Mouse (Mus musculus) neural tube, embryonic 12.5 days (tissue): ENCODE data around the gene Agpat3. TPM values are rescaled to one million over a fixed set of nuclear protein-coding genes. Genes with fewer than 3 reads are reported as not detected.

Experiments
- ATAC-seq: fragments of 200-750 bp; cut with Nextera tagmentation; 2 replicates; pipeline ENCODE4 v1.8.0; 2017; ENCODE audit warnings: low read depth, mild to moderate bottlenecking, moderate TSS enrichment, moderate library complexity; ENCODE audit not compliant: low FRiP score
- H3K27ac ChIP-seq: fragments of 300-500 bp; sonication (generic); 2 replicates; pipeline ENCODE4 v1.5.1; 2016
- H3K27me3 ChIP-seq: fragments of 300-500 bp; sonication (generic); replicated peaks from 2 replicates; pipeline ENCODE4 v1.6.1; 2016; ENCODE audit warnings: mild to moderate bottlenecking
- H3K36me3 ChIP-seq: fragments of 300-500 bp; sonication (generic); 2 replicates; pipeline ENCODE4 v1.6.1; 2016; ENCODE audit warnings: mild to moderate bottlenecking
- H3K4me1 ChIP-seq: fragments of 300-500 bp; sonication (generic); 2 replicates; pipeline ENCODE4 v1.6.1; 2016
- H3K4me2 ChIP-seq: fragments of 300-500 bp; sonication (generic); replicated peaks from 2 replicates; pipeline ENCODE4 v1.6.1; 2016; ENCODE audit warnings: mild to moderate bottlenecking
- H3K4me3 ChIP-seq: fragments of 300-500 bp; sonication (generic); 2 replicates; pipeline ENCODE4 v1.5.1; 2016
- H3K9ac ChIP-seq: fragments of 300-500 bp; sonication (generic); 2 replicates; pipeline ENCODE4 v1.6.1; 2016; ENCODE audit warnings: mild to moderate bottlenecking
- H3K9me3 ChIP-seq: fragments of 300-500 bp; sonication (generic); 2 replicates; pipeline ENCODE4 v1.6.1; 2016; ENCODE audit warnings: mild to moderate bottlenecking
- WGBS: fragments of 180-500 bp; shearing (Covaris S2); methylation state at CpG from one replicate; pipeline ENCODE4 v1.1.7; 2016; 5-methylcytosine and 5-hydroxymethylcytosine counted together
- polyA plus RNA-seq: library from polyadenylated mRNA; unstranded; fragments of >200 nt; fragmentation: Nextera tagmentation; extraction: Ambion mirVana; gene quantifications from 2 replicates; pipeline ENCODE4 v1.2.1, GENCODE M21; 2016

The Agpat3 gene
- polyA plus RNA-seq, 1 experiment from 2014 or later = 62.4 TPM

- Histone ChIP-seq H3K4me2 (no peak overlapping the region), H3K27ac (no peak overlapping the region), H3K4me3 (no peak overlapping the region), H3K9ac (no peak overlapping the region), H3K9me3 (no peaks in the 10 kb centered on the region), H3K27me3 (no peaks in the 10 kb centered on the region), H3K4me1 (no peaks in the 10 kb centered on the region), H3K36me3 (no peaks in the 10 kb centered on the region; the same call in 1 of the 2 replicates)
- ATAC-seq = no peak
- 88% methylated on average over 8 of the region's 8 CpGs for WGBS
These were observed 53.3 kb downstream of the Agpat3 start for GRCm38 (mm10) chr10:78298651-78299644.

DNA sequence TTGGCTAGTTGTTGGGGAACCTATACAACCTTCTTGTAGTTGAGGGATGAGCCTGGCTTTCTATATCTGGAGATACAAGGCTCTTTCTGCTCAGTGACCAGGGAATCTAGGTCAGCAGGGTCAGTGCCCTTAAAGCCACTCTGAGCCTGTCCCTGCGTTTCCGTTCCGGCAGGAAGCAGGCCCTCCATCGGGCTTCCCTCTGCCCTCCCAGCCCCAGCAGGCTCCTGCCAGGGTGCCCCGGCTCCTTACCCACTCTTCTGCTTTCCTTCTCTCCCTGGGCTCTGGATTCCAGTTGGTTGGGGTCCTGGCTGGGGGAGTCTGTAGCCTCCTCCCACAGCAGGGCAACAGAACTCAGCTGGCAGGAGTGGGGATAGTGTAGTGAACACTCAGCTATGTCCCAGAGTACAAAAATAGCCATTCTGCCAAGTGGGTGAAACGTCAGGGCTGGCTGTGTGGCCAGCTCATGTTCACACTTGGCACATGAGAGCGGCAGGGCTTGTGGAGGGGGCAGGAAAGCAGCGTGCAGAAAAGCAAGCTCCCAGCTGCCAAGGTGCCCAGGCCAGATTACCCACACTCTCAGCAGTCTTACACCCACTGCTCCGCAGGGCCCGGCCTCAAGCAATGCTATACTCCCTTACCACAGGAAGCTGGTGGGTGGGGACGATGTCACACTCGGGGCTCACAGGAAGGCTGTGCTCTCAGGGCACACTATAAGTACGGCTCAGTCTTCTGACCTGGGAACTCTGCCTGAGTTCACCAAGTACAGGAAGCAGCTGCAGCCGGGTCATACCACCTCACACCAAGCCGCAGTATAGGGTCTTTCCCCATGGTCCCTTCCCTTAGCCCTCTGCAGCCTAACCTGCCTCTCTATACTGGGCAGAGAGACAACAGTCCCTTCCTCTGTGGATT lies 54.5 kb downstream of the Agpat3 start:
- Histone ChIP-seq H3K4me1 (no peaks in the 10 kb centered on the region), H3K9me3 (no peaks in the 10 kb centered on the region), H3K36me3 (no peaks in the 10 kb centered on the region), H3K9ac (no peak overlapping the region), H3K27me3 (no peaks in the 10 kb centered on the region), H3K4me2 (no peak overlapping the region), H3K4me3 (no peak overlapping the region), H3K27ac (no peak overlapping the region)
- ATAC-seq = no peak
- WGBS = 83% methylated on average over 15 of the region's 15 CpGs

DNA sequence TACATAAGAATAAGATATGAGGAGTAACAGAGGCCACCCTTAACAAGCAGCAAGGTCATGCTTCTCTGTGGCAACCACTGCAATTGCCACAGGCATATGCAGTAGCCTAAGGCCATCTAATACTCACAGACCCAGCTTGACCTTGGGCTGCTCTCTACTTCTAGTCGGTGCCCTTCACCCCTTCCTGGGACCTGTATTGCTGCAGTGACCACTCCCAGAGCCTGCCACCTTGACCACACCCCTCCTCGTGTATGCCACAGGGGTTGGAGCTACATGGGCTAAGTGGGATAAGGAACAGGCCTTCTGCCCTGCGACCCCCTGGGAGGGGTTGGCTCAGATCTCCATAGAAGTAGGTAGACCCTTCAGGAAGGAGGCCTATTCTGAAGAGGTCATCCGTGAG lies 55.3 kb downstream of the Agpat3 start:
- H3K36me3 ChIP-seq = no peaks in the 10 kb centered on the region
- no peak overlapping the region for H3K4me2 ChIP-seq
- H3K27ac ChIP-seq = no peak overlapping the region
- H3K9me3 ChIP-seq = no peaks in the 10 kb centered on the region
- H3K4me1 ChIP-seq = no peaks in the 10 kb centered on the region
- WGBS = 85% methylated on average over 4 of the region's 4 CpGs
- no peak for ATAC-seq
- no peaks in the 10 kb centered on the region for H3K27me3 ChIP-seq
- no peak overlapping the region for H3K4me3 ChIP-seq
- no peak overlapping the region for H3K9ac ChIP-seq

GRCm38 (mm10) chr10:78296371-78296770 lies 55.9 kb downstream of the Agpat3 start:
- Histone ChIP-seq H3K36me3 (no peaks in the 10 kb centered on the region), H3K27ac (no peak overlapping the region), H3K9ac (no peak overlapping the region), H3K4me1 (no peaks in the 10 kb centered on the region), H3K4me3 (no peak overlapping the region), H3K27me3 (no peaks in the 10 kb centered on the region), H3K4me2 (no peak overlapping the region), H3K9me3 (no peaks in the 10 kb centered on the region)
- 88% methylated on average over 5 of the region's 5 CpGs for WGBS
- no peak for ATAC-seq

DNA sequence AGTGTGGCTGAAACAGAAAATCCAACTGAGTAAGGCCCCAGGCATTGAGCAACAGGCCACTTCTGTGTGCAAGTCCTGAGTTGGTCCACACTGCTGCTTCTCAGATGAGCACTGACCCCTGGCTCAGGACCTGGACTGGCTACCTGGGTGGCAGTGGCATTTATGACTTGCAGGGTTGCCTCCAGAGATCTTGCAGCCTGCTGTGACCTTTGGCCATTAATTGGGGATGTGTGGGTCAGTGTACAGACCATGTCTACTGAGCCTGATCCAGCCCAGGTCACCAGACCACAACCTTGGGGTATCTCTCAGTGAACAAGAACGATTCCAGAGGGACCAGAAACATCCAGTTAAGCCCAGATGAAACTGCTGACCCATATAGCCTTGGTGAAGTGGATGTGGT lies 58.7 kb downstream of the Agpat3 start:
- ATAC-seq = no peak
- Histone ChIP-seq H3K36me3 (no peaks in the 10 kb centered on the region), H3K27ac (no peak overlapping the region), H3K4me2 (no peak overlapping the region), H3K27me3 (no peaks in the 10 kb centered on the region), H3K4me3 (no peak overlapping the region), H3K9me3 (no peaks in the 10 kb centered on the region), H3K9ac (no peak overlapping the region), H3K4me1 (no peaks in the 10 kb centered on the region)
- 94% methylated on average over 1 of the region's 1 CpGs for WGBS

DNA sequence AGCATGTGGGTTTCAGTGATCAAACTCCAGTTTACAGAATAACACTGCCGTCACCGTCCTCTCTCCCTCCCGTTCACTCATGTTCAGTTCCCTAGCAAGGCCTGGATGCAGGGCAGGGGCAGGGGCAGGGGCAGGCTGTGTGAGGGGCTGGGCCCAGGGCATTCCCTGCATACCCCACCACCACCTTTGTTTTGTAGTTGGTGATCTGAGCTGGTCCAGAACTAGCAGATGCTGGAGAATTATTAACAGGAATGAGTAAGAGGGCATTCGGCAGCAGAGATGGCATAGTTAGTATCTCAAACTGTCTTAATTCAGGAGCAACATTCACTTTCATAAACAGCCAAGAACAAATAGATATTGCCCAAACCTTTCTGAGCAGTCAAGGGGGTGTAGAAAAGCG lies 59.9 kb downstream of the Agpat3 start:
- Histone ChIP-seq H3K27ac (no peak overlapping the region), H3K36me3 (peaks cover 8% of the 10 kb centered on the region), H3K4me1 (no peaks in the 10 kb centered on the region), H3K4me3 (no peak overlapping the region), H3K9me3 (no peaks in the 10 kb centered on the region), H3K27me3 (no peaks in the 10 kb centered on the region), H3K9ac (no peak overlapping the region), H3K4me2 (no peak overlapping the region)
- 89% methylated on average over 5 of the region's 5 CpGs for WGBS
- ATAC-seq = no peak

- WGBS = 82% methylated on average over 8 of the region's 8 CpGs
These were observed 61.4 kb downstream of the Agpat3 start for GRCm38 (mm10) chr10:78290730-78291535.

GRCm38 (mm10) chr10:78288896-78289295 lies 63.4 kb downstream of the Agpat3 start:
- no peaks in the 10 kb centered on the region for H3K27me3 ChIP-seq
- no peak overlapping the region for H3K4me2 ChIP-seq
- WGBS = 85% methylated on average over 4 of the region's 4 CpGs
- no peak overlapping the region for H3K27ac ChIP-seq
- H3K9me3 ChIP-seq = no peaks in the 10 kb centered on the region
- peaks cover 40% of the 10 kb centered on the region for H3K36me3 ChIP-seq
- no peak overlapping the region for H3K4me3 ChIP-seq
- H3K9ac ChIP-seq = no peak overlapping the region
- no peaks in the 10 kb centered on the region for H3K4me1 ChIP-seq
- no peak for ATAC-seq

More at GRCm38 (mm10) chr10:78290730-78291535, 61.4 kb downstream of the Agpat3 start:
- Histone ChIP-seq H3K4me3 (no peak overlapping the region), H3K9me3 (no peaks in the 10 kb centered on the region), H3K4me1 (no peaks in the 10 kb centered on the region), H3K9ac (no peak overlapping the region), H3K27me3 (no peaks in the 10 kb centered on the region), H3K4me2 (no peak overlapping the region), H3K27ac (no peak overlapping the region), H3K36me3 (peaks cover 22% of the 10 kb centered on the region)
- no peak for ATAC-seq

DNA sequence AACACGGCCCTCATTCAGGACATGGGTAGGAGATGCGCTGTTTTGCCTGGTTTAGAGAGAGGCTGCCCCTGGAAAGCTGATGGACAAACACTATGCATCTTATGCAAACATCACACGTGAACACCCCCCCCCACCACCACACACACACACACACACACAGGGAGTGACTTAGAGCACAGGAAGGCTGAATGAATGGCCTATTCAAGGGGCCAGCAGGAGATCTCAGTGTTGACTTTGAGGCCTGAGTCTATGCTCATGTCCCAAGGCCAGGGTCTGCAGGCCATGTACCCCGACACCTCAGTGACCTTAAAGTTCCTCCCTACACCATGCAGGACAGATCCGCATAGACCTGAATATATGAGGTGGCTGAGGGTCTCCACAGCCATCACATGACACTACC lies 64.2 kb downstream of the Agpat3 start:
- H3K9ac ChIP-seq = no peak overlapping the region
- H3K4me2 ChIP-seq = no peak overlapping the region
- peaks cover 47% of the 10 kb centered on the region for H3K36me3 ChIP-seq
- no peak overlapping the region for H3K27ac ChIP-seq
- H3K9me3 ChIP-seq = no peaks in the 10 kb centered on the region
- ATAC-seq = no peak
- H3K4me3 ChIP-seq = no peak overlapping the region
- no peaks in the 10 kb centered on the region for H3K4me1 ChIP-seq
- 87% methylated on average over 5 of the region's 5 CpGs for WGBS
- H3K27me3 ChIP-seq = no peaks in the 10 kb centered on the region

DNA sequence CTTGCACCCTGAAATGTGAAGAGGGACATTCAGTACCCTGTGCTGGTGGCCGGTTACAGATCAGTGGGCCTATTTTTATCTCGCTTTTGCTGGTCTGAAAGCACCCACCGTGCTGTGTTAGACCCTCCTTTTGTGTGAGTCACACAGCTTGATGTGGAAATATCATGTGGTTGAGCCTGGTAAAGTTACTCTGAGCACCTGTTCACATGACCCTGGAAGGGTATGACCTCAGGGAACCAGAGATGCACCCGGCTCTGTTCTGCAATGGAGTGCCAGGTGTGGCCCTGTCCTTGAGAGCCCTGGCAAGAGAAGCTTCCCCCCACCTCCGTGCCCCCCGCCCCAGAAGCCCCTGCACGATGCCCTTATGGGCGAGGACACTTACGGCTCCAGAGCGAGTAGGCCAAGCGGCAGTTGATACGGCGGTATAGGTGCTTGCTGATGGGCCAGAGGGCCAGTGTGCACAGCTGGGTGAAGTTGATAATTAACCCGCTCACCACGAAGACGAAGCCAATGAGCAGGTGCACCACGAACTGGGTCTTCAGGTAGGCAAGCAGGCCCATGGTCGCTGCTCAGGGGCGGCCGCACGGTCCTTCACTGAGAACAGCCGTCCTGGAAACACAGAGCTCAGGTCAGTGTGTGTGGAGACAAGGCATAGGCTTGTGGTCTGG lies 64.7 kb downstream of the Agpat3 start:
- ATAC-seq = no peak
- no peaks in the 10 kb centered on the region for H3K9me3 ChIP-seq
- H3K9ac ChIP-seq = no peak overlapping the region
- H3K36me3 ChIP-seq = peaks cover 52% of the 10 kb centered on the region
- H3K4me2 ChIP-seq = no peak overlapping the region
- no peak overlapping the region for H3K27ac ChIP-seq
- no peaks in the 10 kb centered on the region for H3K27me3 ChIP-seq
- H3K4me3 ChIP-seq = no peak overlapping the region
- 94% methylated on average over 22 of the region's 22 CpGs for WGBS
- no peaks in the 10 kb centered on the region for H3K4me1 ChIP-seq

DNA sequence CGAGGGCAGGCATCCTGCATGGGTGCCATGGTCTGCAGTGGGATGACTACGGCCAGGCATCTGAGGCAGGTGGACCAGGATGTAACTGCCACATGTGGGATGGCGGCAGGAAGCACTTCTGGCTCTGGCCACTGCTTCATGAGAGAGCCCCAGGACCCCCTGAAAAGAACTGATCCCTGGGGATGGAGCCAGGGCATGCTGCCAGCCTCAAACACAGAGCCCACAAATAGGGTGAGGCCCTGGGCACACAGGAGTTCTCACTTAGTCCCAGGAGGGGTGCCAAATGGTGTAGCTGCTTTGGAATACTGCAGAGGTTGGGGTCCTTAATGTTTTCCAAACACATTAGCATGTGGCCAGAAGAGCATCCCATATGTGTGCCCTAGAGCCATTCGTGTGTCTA lies 66.3 kb downstream of the Agpat3 start:
- Histone ChIP-seq H3K4me1 (no peaks in the 10 kb centered on the region), H3K9me3 (no peaks in the 10 kb centered on the region), H3K27me3 (no peaks in the 10 kb centered on the region), H3K4me2 (no peak overlapping the region), H3K9ac (no peak overlapping the region), H3K27ac (no peak overlapping the region), H3K36me3 (peaks cover 69% of the 10 kb centered on the region), H3K4me3 (no peak overlapping the region)
- 90% methylated on average over 4 of the region's 4 CpGs for WGBS
- no peak for ATAC-seq
